Mouse (Mus musculus) spleen, embryonic (tissue): ENCODE results near the gene 4933405L10Rik.

Experiments
- CTCF ChIA-PET: fragments of 350-600 bp; sonication (Branson Sonifier 250); formaldehyde crosslinking; loops from one replicate; lab custom pipeline; 2022; lab: Charles Lee

Gene 4933405L10Rik

GRCm38 (mm10) chr8:105707498-105708403 is at the start of gene 4933405L10Rik, which contains the start of gene Enkd1:
Gene 4933405L10Rik, plus strand, starts transcription at chr8:105707655.
Gene Enkd1, minus strand, starts transcription at chr8:105708210.
- CTCF ChIA-PET: interaction anchor here (0.7 kb wide), 1 partner anchor 30 kb away, joined by 3 read pairs; no protein-coding TSS in a partner anchor

- CTCF ChIA-PET: interaction anchor here (0.7 to 1.1 kb wide), 2 partner anchors 10 to 12 kb away, joined by 3 to 4 read pairs; no protein-coding TSS in a partner anchor
These were observed 46.3 kb upstream of the 4933405L10Rik start for GRCm38 (mm10) chr8:105661167-105661566.

- CTCF ChIA-PET: interaction anchor here (0.7 kb wide), 1 partner anchor 31 kb away, joined by 3 read pairs; no protein-coding TSS in a partner anchor
These were observed 29.6 kb upstream of the 4933405L10Rik start for GRCm38 (mm10) chr8:105677891-105678290.

GRCm38 (mm10) chr8:105685325-105685724 is 22.1 kb upstream of the 4933405L10Rik start:
- CTCF ChIA-PET: interaction anchor here (1.0 kb wide), 1 partner anchor 20 kb away, joined by 4 read pairs; no protein-coding TSS in a partner anchor

GRCm38 (mm10) chr8:105685796-105686308 is 21.6 kb upstream of the 4933405L10Rik start, which contains the start of gene Carmil2:
Gene Carmil2, plus strand, starts transcription at chr8:105686274.
- CTCF ChIA-PET: interaction anchor here (0.5 to 1.0 kb wide), 3 partner anchors 21 to 169 kb away, joined by 4 to 14 read pairs (median 6); no protein-coding TSS in a partner anchor

GRCm38 (mm10) chr8:105686551-105686950 is 20.9 kb upstream of the 4933405L10Rik start:
- CTCF ChIA-PET: no interaction called here

- CTCF ChIA-PET: interaction anchor here (0.8 kb wide), 1 partner anchor 83 kb away, joined by 3 read pairs; no protein-coding TSS in a partner anchor
These were observed 19.9 kb upstream of the 4933405L10Rik start for GRCm38 (mm10) chr8:105687512-105687911.

- CTCF ChIA-PET: no interaction called here
These were observed 19.2 kb upstream of the 4933405L10Rik start for GRCm38 (mm10) chr8:105688242-105688752.

GRCm38 (mm10) chr8:105689256-105689982 is 18.0 kb upstream of the 4933405L10Rik start:
- CTCF ChIA-PET: interaction anchor here (0.6 kb wide), 1 partner anchor 165 kb away, joined by 3 read pairs; no protein-coding TSS in a partner anchor

GRCm38 (mm10) chr8:105689983-105690360 is 17.5 kb upstream of the 4933405L10Rik start:
- CTCF ChIA-PET: no interaction called here

- CTCF ChIA-PET: no interaction called here
These were observed 16.5 kb upstream of the 4933405L10Rik start for GRCm38 (mm10) chr8:105690978-105691377.

- CTCF ChIA-PET: no interaction called here
These were observed 14.8 kb upstream of the 4933405L10Rik start for GRCm38 (mm10) chr8:105692449-105693182.

GRCm38 (mm10) chr8:105693648-105694047 is 13.8 kb upstream of the 4933405L10Rik start:
- CTCF ChIA-PET: no interaction called here

GRCm38 (mm10) chr8:105694051-105694799 is 13.2 kb upstream of the 4933405L10Rik start:
- CTCF ChIA-PET: no interaction called here

GRCm38 (mm10) chr8:105695080-105695780 is 12.2 kb upstream of the 4933405L10Rik start:
- CTCF ChIA-PET: interaction anchor here (0.5 kb wide), 1 partner anchor 119 kb away, joined by 5 read pairs; no protein-coding TSS in a partner anchor

GRCm38 (mm10) chr8:105697196-105697780 is 10.2 kb upstream of the 4933405L10Rik start:
- CTCF ChIA-PET: no interaction called here

- CTCF ChIA-PET: no interaction called here
These were observed 8.7 kb upstream of the 4933405L10Rik start for GRCm38 (mm10) chr8:105698734-105699133.

- CTCF ChIA-PET: interaction anchor here (0.6 kb wide), 1 partner anchor 75 kb away, joined by 4 read pairs; no protein-coding TSS in a partner anchor
These were observed 7.8 kb upstream of the 4933405L10Rik start for GRCm38 (mm10) chr8:105699488-105700215.
